Mouse (Mus musculus) intestine, postnatal 0 days (tissue): Measurements from ENCODE around the gene Tldc2. TPM values are rescaled to one million over a fixed set of nuclear protein-coding genes. Genes with fewer than 3 reads are reported as not detected.

Experiments
- ATAC-seq: fragments of 200-750 bp; cut with Nextera tagmentation; 2 replicates; pipeline ENCODE4 v1.8.0; 2017; ENCODE audit warnings: mild to moderate bottlenecking, moderate TSS enrichment, moderate library complexity
- H3K27ac ChIP-seq: fragments of 300-500 bp; sonication (generic); 2 replicates; pipeline ENCODE4 v1.5.1; 2014; ENCODE audit warnings: mild to moderate bottlenecking, low read depth, low read length, moderate library complexity
- H3K27me3 ChIP-seq: fragments of 300-500 bp; sonication (generic); replicated peaks from 2 replicates; pipeline ENCODE4 v1.6.1; 2014; ENCODE audit warnings: low read length, mixed read lengths; ENCODE audit not compliant: control insufficient read depth, insufficient read depth
- H3K36me3 ChIP-seq: fragments of 300-500 bp; sonication (generic); 2 replicates; pipeline ENCODE4 v1.6.1; 2014; ENCODE audit warnings: mild to moderate bottlenecking, moderate library complexity; ENCODE audit not compliant: control insufficient read depth, insufficient read depth
- H3K4me1 ChIP-seq: fragments of 300-500 bp; sonication (generic); replicated peaks from 2 replicates; pipeline ENCODE4 v1.6.1; 2014; ENCODE audit warnings: antibody characterized with exemption, low read length, mixed read lengths; ENCODE audit not compliant: control insufficient read depth, insufficient read depth
- H3K4me2 ChIP-seq: fragments of 300-500 bp; sonication (generic); replicated peaks from 2 replicates; pipeline ENCODE4 v1.6.1; 2014; ENCODE audit warnings: low read depth, mild to moderate bottlenecking, moderate library complexity
- H3K4me3 ChIP-seq: fragments of 300-500 bp; sonication (generic); 2 replicates; pipeline ENCODE4 v1.5.1; 2014; ENCODE audit warnings: low read depth, low read length
- H3K9ac ChIP-seq: fragments of 300-500 bp; sonication (generic); 2 replicates; pipeline ENCODE4 v1.6.1; 2014; ENCODE audit warnings: mild to moderate bottlenecking, low read depth, low read length
- H3K9me3 ChIP-seq: fragments of 300-500 bp; sonication (generic); 2 replicates; pipeline ENCODE4 v1.6.1; 2016; ENCODE audit warnings: mixed run types; ENCODE audit not compliant: control insufficient read depth
- CTCF ChIP-seq: sonication (generic); IDR thresholded peaks from 2 replicates; pipeline ENCODE4 v1.5.1; 2016; ENCODE audit warnings: low read depth, mild to moderate bottlenecking, control low read depth, antibody characterized with exemption, moderate library complexity
- WGBS: fragments of 180-500 bp; shearing (Covaris S2); extraction: QIAGEN DNeasy Blood & Tissue Kit; methylation state at CpG from one replicate; pipeline ENCODE4 v1.1.7; 2014; 5-methylcytosine and 5-hydroxymethylcytosine counted together
- polyA plus RNA-seq: library from polyadenylated mRNA; unstranded; fragments of >200 nt; fragmentation: Nextera tagmentation; extraction: Ambion mirVana; gene quantifications from 2 replicates; pipeline ENCODE4 v1.2.1, GENCODE M21; 2015

The Tldc2 gene
- polyA plus RNA-seq, 1 experiment from 2014 or later = not detected

DNA sequence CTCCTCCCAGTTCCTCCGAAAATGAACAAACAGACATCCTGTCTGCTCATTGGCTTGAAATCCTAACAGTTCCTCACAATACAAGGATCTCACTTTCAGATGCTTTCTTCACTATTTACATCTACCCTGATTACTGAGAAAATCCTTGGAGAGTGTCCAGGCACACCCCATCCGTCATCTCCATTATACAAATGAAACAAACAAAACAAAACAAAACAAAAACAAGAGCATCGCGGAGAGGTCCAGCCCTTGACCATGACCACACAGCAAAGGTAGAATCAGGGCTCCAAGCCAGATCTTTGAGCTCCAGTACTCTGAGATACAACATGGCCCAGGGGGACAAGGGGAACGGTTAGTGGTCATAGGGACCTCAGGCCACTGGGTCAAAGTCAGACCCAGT is 12.1 kb upstream of the Tldc2 start:
- no peak for TF ChIP-seq CTCF
- Histone ChIP-seq H3K27me3 (peaks cover 19% of the 10 kb centered on the region), H3K36me3 (0 out of 2 replicates have a peak, but pooled peaks cover 8% of the 10 kb centered on the region), H3K27ac (0 out of 2 replicates have a peak overlapping the region, but pooled peaks have one; percentile 21), H3K4me1 (peaks cover 7% of the 10 kb centered on the region), H3K9me3 (no peaks in the 10 kb centered on the region), H3K9ac (no peak overlapping the region), H3K4me2 (no peak overlapping the region; the same call in 1 of the 2 replicates), H3K4me3 (no peak overlapping the region)
- 68% methylated on average over 5 of the region's 5 CpGs for WGBS
- ATAC-seq = no peak

DNA sequence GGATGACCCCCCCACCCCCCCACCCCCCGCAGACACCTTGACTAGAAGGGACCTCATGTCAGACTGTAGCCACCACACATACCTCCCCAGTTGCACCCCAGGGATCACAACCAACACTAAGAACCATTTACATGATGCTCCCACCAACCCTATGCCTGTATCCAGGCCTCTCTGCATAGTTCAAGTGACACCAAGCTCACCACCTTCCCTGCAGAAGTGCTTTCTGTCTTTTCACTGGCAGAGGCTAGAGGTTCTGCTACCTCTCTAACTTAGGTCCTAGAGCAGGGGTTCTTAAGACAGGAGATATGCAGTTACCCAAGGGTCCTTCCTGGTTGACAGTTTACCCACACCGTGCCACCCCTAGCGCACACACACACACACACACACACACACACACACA is 11.6 kb upstream of the Tldc2 start:
- H3K4me3 ChIP-seq = no peak overlapping the region
- H3K4me1 ChIP-seq = peaks cover 7% of the 10 kb centered on the region
- WGBS = 79% methylated on average over 3 of the region's 3 CpGs
- 0 out of 2 replicates have a peak overlapping the region, but pooled peaks have one; percentile 21 for H3K4me2 ChIP-seq
- ATAC-seq = no peak
- peaks cover 19% of the 10 kb centered on the region for H3K27me3 ChIP-seq
- peak overlapping the region; percentile 21; the same call in 1 of the 2 replicates for H3K27ac ChIP-seq
- H3K9me3 ChIP-seq = no peaks in the 10 kb centered on the region
- no peak for TF ChIP-seq CTCF
- 0 out of 2 replicates have a peak, but pooled peaks cover 8% of the 10 kb centered on the region for H3K36me3 ChIP-seq
- no peak overlapping the region for H3K9ac ChIP-seq

DNA sequence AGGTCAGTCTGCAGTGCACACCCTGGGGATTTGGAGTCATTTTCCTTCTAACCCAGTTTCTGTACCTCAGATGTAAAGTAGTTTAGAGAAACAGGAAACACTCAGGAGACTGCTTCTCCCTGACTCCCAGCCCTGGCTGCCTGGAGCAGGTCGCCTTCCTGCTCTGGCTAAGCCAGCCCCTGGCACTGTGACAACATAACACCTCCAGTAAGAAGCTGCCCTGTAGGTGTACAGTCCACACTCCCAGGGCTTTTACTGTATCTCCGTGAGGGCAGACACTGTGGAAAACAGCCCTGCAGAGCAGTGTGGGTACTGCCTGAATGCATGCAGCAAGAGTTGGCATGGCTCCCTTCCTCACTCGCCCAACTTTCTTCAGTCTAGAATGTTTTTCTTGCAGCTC is 11.2 kb upstream of the Tldc2 start:
- Histone ChIP-seq H3K4me2 (peak overlapping the region; percentile 21; the same call in 1 of the 2 replicates), H3K9me3 (no peaks in the 10 kb centered on the region), H3K4me1 (peaks cover 7% of the 10 kb centered on the region), H3K27ac (peak overlapping the region; percentile 21; the same call in 1 of the 2 replicates), H3K4me3 (no peak overlapping the region), H3K27me3 (peaks cover 19% of the 10 kb centered on the region), H3K36me3 (0 out of 2 replicates have a peak, but pooled peaks cover 8% of the 10 kb centered on the region), H3K9ac (no peak overlapping the region)
- no peak for ATAC-seq
- TF ChIP-seq CTCF = no peak
- WGBS = 53% methylated on average over 3 of the region's 3 CpGs

DNA sequence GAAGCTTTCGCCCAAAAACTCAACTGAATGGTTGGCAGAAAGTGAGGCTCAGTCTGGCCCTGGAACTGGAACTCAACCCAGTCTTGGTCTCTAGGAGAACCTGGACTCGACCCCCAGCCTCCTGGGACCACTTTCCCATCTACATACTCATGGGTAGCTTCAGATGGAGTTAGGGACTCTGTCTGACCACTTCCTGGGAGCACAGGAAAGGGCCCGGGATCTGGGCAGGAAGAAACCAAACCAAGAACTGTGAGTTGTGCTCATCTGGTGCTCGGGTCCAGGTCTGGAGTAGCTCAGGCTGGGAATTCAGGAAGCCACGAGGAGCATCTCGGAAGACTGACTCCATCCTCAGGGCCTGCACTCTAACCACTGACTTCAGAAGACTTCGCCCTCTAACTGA is 10.3 kb upstream of the Tldc2 start:
- no peak overlapping the region for H3K4me3 ChIP-seq
- no peaks in the 10 kb centered on the region for H3K9me3 ChIP-seq
- H3K36me3 ChIP-seq = 0 out of 2 replicates have a peak, but pooled peaks cover 8% of the 10 kb centered on the region
- no peak overlapping the region for H3K27ac ChIP-seq
- H3K4me2 ChIP-seq = peak overlapping the region; percentile 91
- no peak overlapping the region for H3K9ac ChIP-seq
- 70% methylated on average over 7 of the region's 7 CpGs for WGBS
- no peak for ATAC-seq
- H3K27me3 ChIP-seq = peaks cover 19% of the 10 kb centered on the region
- peaks cover 7% of the 10 kb centered on the region for H3K4me1 ChIP-seq
- no peak for TF ChIP-seq CTCF

DNA sequence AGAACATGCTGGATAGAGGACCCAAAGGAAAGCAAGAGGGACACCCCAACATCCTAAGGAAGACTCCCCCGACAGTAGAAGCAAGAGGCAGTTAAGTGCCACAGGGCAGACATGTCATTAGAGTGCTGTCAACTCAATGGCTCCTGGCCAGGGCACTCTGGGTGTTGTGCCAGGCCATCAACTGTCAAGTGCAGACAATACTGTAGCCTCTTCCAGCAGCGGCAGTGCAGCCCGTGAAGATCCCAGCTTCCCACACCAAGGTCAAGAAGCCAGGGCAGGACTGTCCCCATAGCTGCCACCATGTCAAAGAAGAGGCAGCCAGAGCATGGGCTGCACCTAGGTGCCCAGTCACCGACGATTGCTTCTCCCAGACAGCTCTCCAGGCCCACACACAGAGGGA is 9.7 kb upstream of the Tldc2 start:
- Histone ChIP-seq H3K4me3 (peak overlapping the region; percentile 55), H3K9ac (peak overlapping the region; percentile 82; the same call in 1 of the 2 replicates), H3K9me3 (no peaks in the 10 kb centered on the region), H3K4me2 (peak overlapping the region; percentile 91), H3K27ac (peak overlapping the region; percentile 78; the same call in 1 of the 2 replicates), H3K27me3 (peaks cover 19% of the 10 kb centered on the region), H3K36me3 (0 out of 2 replicates have a peak, but pooled peaks cover 8% of the 10 kb centered on the region), H3K4me1 (peaks cover 7% of the 10 kb centered on the region)
- no peak for ATAC-seq
- TF ChIP-seq CTCF = no peak
- WGBS = 40% methylated on average over 5 of the region's 5 CpGs

DNA sequence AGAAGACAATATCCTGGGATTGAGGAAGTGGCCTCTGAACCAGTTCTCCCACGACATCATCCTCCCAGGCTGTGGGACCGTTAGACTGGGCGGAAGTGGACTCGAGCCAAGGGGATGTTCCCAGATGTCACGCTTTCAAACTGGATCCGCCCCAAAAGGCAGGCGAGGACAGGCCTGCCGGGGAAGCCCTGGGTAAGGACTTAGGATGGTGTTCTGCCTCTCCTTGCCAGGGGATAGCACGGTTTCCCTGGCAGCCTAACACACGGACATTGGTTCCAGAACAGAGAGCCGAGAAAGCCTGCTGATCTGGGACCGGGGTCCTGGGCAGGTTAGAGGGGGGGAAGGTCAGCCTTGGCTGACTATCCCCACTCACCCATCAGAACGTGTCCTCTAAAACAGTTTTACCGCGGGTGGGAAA is 9.2 kb upstream of the Tldc2 start:
- Histone ChIP-seq H3K36me3 (0 out of 2 replicates have a peak, but pooled peaks cover 8% of the 10 kb centered on the region), H3K9ac (peak overlapping the region; percentile 82), H3K4me1 (peaks cover 7% of the 10 kb centered on the region), H3K27me3 (peaks cover 19% of the 10 kb centered on the region), H3K4me2 (peak overlapping the region; percentile 91), H3K27ac (peak overlapping the region; percentile 78; the same call in 1 of the 2 replicates), H3K4me3 (peak overlapping the region; percentile 55), H3K9me3 (no peaks in the 10 kb centered on the region)
- ATAC-seq = peak; percentile 15; the same call in 1 of the 2 replicates
- TF ChIP-seq CTCF = no peak
- WGBS = 10% methylated on average over 15 of the region's 15 CpGs
